Mouse (Mus musculus) liver, postnatal 0 days (tissue): ENCODE results near the gene Zzz3.

Experiments used
- CTCF ChIP-seq: sonication (generic); IDR thresholded peaks from 2 replicates; pipeline ENCODE4 v1.5.1; 2016; ENCODE audit warnings: antibody characterized with exemption, low read depth
- EP300 ChIP-seq: IDR thresholded peaks from 2 replicates; pipeline ENCODE4 v1.6.1; 2016; ENCODE audit warnings: antibody characterized with exemption, low read depth, mild to moderate bottlenecking

- TF ChIP-seq CTCF: no peak
- TF ChIP-seq EP300: no peak
Measured at GRCm38 (mm10) chr3:152446966-152447365, 51.7 kb downstream of the Zzz3 start.
